Mouse (Mus musculus) left cerebral cortex, adult 18-20 months (tissue): ENCODE results near the gene Alg9. TPM values are rescaled to one million over a fixed set of nuclear protein-coding genes. Genes with fewer than 3 reads are reported as not detected.

Experiments
- DNase-seq, 2 experiments: peaks; one replicate each; pipeline ENCODE4 v3.0.0; 2021 to 2022; ENCODE audit warnings: low spot score in 2 of 2, mixed read lengths in 1 of 2
- long read RNA-seq, 2 experiments: library from polyadenylated mRNA; stranded (forward); transcript quantifications; one replicate each; pipeline ENCODE4 v2.0.0; 2021
- total RNA-seq, 2 experiments: library from RNA; stranded (reverse); gene quantifications; 2 replicates each; pipeline ENCODE4 v1.2.3; 2021

Alg9 gene
- total RNA-seq = 10 to 100 TPM; 24.5 to 32.6 TPM
- long read RNA-seq, experiment 1, transcript Alg9-201 (15 exons, 2,873 nt) = major isoform, 10 of 17 reads
- long read RNA-seq, experiment 1, partial matches to known transcripts = 0 of 17 reads
- long read RNA-seq, experiment 1, other reads (novel, unspliced or antisense) = 4 of 17 reads
- long read RNA-seq, experiment 2, transcript Alg9-201 (15 exons, 2,873 nt) = major isoform, 10 of 15 reads
- long read RNA-seq, experiment 2, partial matches to known transcripts = 0 of 15 reads
- long read RNA-seq, experiment 2, other reads (novel, unspliced or antisense) = 3 of 15 reads

DNA sequence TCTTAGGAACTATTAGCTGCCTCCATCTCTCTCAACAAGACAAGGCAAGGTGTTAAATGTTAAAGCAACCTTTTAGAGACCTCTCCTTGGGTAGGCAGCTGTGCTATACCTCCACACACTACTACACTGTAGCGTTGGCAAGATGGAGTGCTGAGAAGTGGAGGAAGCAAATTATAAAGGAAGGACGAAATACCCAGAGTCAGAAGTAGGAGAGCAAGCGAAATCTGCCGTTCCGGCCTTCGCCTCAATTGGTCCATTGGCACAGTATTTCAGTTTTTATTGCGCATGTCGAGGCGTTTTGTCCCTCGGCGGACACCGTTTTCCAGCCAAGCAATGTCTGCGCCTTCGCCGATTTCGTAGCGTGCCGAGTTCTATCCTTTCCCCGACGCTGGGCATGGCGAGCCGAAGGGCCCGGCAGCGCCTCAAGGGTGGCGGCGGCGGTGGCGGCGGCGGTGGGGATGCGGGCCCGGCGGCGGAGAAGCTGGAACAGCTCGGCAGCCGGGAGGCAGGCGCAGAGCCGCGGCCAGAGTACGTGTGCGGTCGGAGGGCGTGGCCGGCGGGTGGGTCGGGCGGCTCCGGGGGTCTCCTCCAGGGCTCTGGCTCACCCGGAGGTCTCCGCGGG, at the start of gene Alg9, which contains the start of gene 1110032A03Rik:
TSS of gene Alg9 (plus strand) at position 29 of the 622 bp plus-strand sequence.
TSS of gene 1110032A03Rik (minus strand) at position 530 of the 622 bp plus-strand sequence.
- DNase-seq = peak; percentile 92

DNA sequence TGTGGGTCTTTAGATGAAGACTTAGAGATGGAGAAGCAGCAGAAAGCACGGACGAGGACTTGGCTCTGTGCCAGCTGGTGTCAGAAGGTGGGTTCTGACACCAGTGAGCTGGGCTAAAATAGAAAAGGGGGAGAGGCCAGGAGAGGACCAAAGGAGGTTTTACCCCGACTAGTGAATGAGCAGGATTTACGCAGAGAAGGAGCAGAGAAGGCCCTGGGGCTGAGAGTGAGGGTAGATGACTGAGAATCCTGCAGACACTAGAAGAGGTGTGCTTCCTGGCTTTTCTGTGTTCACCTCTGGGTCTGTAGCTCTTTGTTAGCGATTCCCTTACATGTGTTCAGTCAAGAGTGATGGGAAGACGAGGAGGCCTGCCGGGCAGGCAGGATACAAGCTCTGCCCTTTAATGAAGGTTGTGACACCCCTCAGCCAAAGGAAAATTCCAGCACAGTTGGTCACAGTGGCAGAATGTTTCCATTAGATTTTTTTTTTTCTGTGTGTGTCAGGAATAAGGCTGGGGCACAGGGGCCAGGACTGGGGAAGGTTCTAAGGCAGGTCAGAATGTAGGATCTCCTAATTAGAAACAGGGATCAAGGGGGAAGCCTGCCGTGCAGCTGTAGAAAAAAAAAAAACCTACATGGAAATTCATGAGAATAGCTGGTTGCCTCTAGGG, 48.8 kb upstream of the Alg9 start:
- no peak for DNase-seq

DNA sequence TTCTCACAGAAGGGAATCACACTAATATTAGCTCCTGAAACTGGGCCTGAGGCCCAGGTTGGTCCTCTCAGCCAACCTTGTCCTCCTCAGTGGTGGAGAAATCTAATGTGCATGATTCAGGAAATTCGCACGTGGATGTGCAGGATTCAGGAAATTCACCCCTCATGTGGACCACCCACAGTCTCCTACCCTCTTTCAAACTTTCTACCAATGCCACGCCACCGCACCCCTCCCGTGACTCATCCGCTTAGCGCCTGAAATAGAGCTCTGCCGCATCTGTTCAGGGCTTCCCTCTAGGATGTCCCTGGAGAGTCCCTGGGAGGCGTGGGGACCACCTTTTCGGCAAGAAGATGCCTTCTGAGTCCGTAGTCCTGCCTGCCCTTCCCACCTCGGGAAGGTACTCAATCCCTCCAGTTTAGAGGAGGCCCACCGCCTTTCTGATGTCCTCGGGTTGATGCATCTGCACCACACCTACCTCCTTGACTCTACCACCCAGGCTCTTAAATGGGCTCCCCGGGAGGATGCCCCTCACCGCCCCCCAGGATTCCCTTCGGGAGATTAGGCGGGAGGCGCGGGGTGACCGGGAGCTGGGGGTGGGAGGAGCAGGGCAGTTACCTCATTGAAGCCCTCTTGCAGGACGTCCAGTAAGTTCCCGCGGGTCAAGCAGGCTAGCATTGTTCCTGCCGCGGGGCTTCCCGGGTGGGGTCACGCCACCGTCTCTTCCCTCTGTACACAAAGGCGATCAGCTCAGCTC, 47.5 kb upstream of the Alg9 start:
- peak; percentile 78 to 80 for DNase-seq

DNA sequence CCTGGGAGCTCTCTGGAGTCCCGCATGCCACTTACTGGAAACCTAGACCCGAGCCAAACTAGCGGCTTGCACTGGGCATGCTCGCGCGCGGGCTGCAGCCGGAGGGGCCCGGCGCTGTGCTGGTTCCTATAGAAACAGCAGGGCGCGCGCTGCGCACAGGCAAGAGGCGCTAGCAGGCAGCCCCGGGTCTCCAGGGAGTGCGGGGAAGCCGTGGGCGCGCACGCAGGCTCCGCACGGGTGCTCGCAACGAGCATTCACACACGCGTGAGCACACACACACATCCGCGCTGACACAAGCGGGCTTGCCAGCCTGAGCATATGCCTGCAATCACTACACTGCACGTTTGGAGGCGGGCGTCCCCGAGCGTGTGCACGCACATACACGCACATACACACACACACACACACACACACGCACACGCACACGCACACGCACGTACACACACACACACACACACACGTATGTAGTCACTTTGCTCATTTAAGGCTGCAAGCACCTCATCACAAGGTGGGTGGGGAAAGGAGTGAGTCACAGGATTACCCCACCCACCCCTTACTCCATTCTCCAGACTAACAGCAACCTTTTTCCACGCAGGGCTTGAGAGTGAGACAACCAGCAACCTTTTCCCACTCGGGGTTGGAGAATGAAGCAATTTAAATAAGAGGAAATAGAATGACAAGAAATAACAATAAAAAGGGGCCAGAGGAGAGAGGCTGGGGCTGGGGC, 46.7 kb upstream of the Alg9 start:
- peak; percentile 79 to 89 for DNase-seq

DNA sequence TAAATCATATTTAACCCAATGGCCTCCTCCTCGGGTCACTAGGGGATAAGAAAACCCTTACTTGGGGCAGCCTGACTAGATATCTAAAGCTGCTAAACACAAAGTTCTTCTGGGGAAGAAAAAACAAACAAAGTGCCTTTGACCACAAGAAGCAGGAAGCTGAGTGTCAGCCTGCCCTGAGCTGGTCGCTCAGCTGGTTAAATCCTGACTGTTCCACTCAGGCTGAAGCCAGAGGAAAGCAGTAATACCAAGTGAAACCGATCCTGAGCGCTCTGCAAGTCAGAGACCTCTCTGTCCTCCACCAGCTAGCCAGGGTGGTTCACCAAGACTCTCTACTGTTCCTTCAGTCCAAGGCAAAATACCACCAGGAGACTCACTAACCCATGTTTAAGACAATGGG, 45.2 kb upstream of the Alg9 start:
- DNase-seq = no peak

DNA sequence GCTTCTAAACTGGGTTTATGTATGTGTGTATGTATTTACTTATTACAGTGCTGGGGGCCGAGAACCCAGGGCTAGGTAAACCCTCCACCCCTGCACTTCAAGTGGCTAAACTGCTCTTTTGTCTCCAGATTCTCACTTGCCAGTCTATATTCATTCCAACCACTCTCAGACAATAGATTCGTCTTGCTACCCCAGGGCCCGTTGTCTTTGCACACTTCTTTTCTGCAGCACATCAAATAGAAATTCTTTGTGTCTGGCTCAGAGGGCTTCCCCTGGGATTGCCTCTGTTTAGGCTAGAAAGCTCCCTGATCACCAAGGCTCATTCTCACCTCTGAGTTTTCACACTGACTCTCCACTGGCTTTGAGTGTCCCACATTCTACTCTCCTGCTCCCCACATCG, 42.3 kb upstream of the Alg9 start:
- no peak for DNase-seq

DNA sequence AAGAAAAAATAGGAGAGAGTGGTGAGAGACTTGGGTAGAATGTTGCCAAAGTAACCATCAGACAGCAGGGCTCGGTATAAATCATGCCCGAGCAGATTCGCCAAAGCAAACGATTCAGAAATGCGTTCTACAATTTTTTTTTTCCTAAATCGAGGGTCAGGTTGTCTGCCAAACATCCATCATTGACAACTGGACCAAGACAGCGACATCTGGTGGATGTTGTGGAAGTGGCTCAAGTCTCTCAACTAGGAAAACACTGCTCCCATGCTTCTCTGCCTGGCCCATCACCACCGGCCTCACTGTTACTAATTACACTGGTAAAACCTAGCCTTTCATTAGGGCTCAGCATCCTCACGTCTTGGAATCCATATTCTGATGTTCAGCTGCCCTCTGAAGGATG, 39.8 kb upstream of the Alg9 start:
- DNase-seq = peak; percentile 59 to 64

DNA sequence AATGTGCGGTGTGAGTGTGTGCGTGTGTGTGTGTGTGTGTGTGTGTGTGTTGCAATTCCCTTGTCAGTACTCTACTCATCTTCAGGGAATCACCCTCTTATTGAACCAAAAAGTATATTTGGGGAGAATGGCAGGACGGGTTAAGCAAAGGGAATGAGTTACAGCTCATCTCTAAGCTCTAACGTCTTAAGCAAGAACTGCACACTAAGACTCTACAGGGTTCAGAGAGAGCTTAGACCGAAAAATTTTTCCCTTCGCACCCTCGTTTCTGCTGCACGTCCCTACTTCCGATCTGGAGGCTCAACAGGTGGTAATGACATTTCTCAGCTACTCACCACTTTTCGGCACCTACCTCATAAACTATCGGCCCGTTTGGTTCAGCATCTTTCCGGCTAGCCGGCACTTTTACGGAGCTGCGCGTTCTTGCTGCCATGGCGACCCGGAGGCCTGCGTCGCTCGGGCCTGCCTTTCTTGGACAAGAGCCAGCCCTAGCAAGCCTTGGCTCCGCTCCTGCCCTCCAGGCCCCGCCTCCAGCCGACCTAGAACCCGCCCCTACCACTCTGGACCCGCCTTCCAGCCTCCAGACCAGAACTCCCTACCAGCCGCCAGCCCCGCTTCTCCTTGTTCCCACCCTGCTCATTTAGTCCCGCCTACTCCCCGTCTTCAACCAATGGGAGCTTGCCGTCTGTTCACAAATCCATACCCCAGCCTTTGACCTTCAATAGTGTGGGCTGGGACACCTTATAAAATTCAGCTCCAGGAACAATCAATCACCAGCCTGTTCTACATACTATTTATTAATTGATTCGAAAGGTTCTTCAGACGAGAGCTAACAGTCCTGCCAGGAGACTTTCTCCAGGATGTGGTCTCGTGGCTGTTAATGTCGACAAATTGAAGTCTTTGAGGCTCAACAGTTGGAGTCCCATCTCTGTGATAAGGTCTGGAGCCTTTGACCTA, 35.6 kb upstream of the Alg9 start, which contains the start of gene Dixdc1:
TSS of gene Dixdc1 (minus strand) at position 604 of the 957 bp plus-strand sequence.
- DNase-seq = peak; percentile 81 to 83

DNA sequence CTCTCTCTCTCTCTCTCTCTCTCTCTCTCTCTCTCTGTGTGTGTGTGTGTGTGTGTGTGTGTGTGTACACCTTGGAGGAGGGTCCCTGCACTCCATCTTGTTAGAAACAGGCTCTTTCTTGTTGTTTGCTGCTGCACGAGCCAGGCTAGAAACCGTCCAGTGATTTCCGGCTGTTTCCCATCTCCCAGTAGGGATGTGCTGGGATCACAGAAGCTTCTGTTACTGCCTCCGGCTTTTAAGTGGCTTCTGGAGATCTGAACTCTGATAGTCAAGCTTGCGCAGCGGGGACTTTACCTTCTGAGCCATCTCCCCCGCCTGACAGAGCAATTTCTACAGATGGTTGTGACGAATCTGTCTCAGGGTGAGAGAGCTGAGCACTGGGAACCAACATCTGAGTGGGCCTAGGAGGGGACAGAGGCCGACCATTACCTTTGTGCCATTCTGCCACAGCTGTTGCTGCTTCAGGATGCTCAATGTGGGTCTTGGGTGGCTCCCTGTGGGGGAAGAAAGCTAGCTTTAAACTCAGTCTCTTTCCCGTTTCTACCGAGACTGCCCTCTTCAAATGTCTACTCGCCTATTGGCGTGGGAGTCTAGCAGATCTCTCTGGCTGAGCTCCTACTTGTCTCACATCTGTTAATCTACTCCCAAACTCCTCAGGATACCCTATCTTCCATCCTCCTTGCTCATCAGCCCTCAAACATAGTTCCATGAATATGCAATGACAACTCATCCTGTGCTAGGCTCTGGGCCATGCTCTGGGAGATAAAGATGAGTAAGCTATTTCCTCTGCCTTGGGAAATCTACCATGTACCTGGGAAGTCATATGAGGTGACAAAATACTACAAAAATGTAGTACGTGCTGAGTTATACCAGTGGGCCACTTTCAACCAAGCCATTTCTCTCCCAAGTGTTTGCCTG, 33.7 kb upstream of the Alg9 start:
- DNase-seq = peak in 1 of 2 experiments; percentile 26

DNA sequence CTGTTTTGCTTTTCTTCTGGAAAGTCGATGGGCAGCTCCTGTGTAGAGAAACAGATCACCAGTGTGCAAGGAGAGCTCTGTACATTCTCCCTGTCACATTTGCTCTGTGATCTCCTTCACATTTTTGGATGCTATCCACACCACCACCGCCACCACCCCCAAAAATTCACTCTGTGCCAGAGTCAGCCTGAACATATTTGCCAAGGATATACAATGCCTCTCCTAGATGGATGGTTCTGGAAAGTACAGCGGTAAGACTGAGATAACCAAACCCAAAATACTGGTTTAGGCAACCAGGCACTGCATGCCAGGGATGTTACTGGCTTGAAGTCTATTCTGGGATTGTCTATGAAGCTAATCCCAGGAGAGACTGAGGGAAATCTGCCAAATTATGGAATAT, 32.6 kb upstream of the Alg9 start:
- no peak for DNase-seq

DNA sequence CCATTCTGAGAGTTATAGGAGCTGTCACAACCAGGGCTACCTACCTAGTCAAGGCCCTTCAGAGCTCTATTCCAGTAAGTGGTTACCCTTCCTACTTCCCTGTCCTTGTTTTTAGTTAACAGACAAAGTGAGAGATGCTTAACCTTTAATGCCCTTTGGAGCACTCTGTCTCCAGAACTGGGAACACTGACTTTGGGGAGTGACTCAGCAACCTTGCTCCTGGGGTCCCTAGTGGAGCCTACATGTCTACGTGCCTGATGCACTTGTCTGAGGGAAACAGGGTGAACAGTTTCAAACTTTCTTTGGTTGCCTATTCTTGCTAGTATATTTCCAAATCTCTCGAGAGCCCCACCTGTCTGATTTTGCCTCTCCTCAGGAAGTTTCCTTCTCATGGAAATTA, 32.1 kb upstream of the Alg9 start:
- no peak for DNase-seq

DNA sequence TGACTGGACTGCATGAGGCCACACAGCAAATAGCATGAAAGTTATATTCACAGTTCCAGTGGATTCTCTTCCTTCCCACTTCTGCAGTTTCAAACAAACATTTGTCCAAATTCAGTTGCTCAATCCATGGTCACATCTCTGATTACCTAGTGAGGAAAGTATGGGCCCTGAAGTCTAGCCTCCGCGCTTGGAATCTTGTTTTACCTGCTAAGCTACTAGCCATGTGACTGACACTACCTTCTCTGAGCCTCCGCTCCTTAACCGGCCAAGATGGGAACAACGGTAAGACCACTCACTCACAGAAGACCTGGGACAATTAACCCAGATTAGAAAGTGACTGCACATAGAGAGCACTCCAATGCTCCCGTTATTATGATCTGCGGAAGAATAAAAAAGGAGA, 29.0 kb upstream of the Alg9 start:
- DNase-seq = no peak

DNA sequence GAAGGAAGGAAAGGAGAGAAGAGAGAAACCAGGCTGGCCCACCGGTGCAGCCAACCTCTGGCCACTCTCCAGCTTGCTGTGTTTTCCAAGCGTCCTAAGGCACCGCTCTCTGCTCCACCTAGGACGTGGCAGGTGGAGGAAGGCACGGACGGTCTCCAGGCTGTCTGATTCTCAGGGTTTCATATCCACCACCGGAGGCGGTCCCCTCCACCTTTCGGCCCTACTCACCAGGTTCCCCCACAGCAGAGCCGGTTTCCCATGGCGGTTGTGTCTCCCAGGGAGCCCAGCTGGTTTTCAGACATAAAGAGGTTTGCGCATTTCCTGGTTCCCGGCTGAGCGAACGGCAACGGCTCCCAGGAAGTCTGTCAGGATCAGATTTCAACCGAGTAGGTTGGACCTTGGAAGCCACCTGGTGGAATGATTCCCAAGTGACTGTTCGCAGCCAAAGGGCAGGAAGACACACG, 28.6 kb upstream of the Alg9 start, which contains the start of gene 2310030G06Rik:
TSS of gene 2310030G06Rik (minus strand) at position 323 of the 464 bp plus-strand sequence.
- peak; percentile 21 to 31 for DNase-seq

DNA sequence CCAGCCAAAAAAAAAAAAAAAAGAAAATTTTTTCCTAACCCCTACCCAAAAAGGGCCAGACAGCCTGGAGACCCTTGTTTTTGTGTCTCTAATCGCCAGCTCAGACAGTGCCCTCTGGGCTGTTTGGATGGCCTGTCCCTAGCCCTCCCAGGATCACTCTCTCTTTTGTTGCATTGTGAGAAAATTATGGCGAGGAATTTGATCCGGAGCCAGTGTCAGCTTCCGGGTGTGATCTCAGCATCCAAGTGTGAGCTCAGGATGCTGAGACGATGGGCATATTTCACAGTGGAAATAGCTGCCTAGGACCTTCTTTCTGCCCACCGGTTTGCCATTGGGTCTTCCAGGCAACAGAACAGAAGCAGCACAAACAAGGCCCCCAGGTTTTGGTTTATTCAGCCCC, 24.1 kb upstream of the Alg9 start:
- DNase-seq = no peak

DNA sequence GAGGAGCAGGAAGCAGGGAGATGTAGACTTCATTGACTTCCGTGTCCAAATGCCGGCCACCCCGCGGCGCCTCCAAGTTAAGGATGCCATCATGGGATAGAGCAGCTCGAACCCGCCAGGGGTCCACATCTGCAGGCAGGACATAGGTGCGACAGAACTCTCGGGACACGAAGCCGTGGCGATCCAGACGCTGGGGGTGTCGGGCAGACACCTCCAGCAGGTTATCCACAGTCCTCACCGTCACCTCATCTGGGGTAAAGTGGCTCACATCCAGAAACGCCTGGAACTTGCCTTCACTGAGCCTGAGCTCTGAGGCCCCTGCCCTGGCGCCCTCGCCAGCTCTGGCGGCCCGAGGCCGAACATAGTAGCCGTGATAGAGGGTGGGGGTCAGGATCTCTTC, 23.5 kb upstream of the Alg9 start, which contains the start of gene Cryab:
TSS of gene Cryab (plus strand) at position 3 of the 400 bp plus-strand sequence.
- DNase-seq = no peak

DNA sequence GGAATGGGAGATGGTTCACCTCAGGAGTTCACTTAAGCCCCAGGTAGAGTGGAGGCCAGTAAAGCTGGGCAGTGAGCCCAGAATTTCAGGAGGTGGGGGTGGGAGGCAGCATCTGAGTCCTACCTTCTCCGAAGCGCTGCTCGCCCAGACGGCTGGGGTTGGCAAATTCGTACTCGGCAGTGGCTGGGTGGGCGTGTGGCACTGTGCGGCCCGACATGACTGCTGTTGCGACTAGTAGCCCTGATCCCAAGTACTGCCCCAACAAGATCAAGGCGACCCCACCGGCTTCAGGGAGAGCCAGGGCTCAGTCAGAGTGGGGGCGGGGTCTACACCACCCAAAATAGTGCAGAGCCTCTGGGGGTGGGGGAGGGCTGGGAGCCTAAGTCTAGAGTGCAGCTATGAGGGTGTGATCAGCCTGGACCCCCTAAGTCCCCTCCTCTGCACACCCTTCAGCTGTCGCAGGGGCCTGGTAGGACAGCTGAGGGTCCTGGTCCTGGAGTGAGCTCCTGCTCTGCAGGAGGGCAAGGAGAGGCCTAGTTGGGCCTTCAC, 22.7 kb upstream of the Alg9 start, which contains the start of gene Hspb2:
TSS of gene Hspb2 (minus strand) at position 301 of the 549 bp plus-strand sequence.
- peak in 1 of 2 experiments; percentile 19 for DNase-seq

DNA sequence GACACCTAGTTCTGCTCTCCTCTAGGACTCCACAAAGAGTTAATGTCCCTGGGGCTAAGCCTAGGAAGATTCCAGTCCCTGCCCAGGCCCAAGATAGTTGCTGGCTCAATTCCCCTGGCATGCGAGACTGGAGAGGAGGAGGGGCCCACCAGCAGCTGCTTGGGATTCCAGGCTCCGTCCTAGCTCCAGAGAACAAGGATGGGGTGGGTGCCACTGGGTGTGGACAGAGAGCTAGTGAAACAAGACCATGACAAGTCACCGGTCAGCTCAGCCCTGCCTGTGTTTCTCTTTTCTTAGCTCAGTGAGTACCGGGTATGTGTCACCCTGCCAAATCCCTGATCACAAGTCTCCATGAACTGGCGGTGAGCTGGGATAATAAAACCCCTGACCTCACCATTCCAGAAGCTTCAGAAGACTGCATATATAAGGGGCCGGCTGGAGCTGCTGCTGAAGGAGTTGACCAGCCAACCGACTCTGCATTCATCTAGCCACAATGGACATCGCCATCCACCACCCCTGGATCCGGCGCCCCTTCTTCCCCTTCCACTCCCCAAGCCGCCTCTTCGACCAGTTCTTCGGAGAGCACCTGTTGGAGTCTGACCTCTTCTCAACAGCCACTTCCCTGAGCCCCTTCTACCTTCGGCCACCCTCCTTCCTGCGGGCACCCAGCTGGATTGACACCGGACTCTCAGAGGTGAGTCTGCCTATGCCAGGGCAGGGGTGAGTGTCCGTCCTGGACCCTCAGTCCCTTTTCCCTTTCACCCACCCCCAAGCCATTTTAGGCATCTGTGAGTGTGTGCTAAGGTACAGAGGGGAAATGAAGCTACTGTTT, 21.8 kb upstream of the Alg9 start:
- peak; percentile 65 to 70 for DNase-seq
